Mouse (Mus musculus) bone marrow, adult 2 months (tissue): ENCODE results near the gene Dock6. TPM values are rescaled to one million over a fixed set of nuclear protein-coding genes. Genes with fewer than 3 reads are reported as not detected.
A peak's percentile ranks its signal among the peaks of the same experiment; 100 is the strongest.

Experiments used
- H3K27ac ChIP-seq: fragments of 200-500 bp; 2 replicates; pipeline ENCODE4 v1.5.1; 2012; ENCODE audit warnings: low read depth, mild to moderate bottlenecking, control low read depth, inconsistent platforms, low read length; ENCODE audit not compliant: control insufficient read depth, poor library complexity, insufficient read depth
- H3K4me1 ChIP-seq: fragments of 200-500 bp; 2 replicates; pipeline ENCODE4 v1.6.1; 2011; ENCODE audit warnings: low read length; ENCODE audit not compliant: control insufficient read depth, insufficient read depth
- H3K4me3 ChIP-seq: fragments of 200-500 bp; replicated peaks from 2 replicates; pipeline ENCODE3; 2011; ENCODE audit warnings: mild to moderate bottlenecking, low read depth, low read length, control low read depth; ENCODE audit not compliant: control insufficient read depth
- CTCF ChIP-seq: fragments of 200-500 bp; IDR thresholded peaks from 2 replicates; pipeline ENCODE4 v1.5.1; 2011; ENCODE audit warnings: low read length, control low read depth; ENCODE audit not compliant: control insufficient read depth, insufficient read depth
- POLR2A ChIP-seq: fragments of 200-500 bp; IDR thresholded peaks from 2 replicates; pipeline ENCODE4 v1.6.1; 2011; ENCODE audit warnings: low read depth, mild to moderate bottlenecking, control low read depth, low read length, borderline replicate concordance; ENCODE audit not compliant: control insufficient read depth
- WGBS: fragments of 180-500 bp; shearing (Covaris S2); methylation state at CpG from one replicate; pipeline ENCODE4 v1.1.7; 2018; 5-methylcytosine and 5-hydroxymethylcytosine counted together
- polyA plus RNA-seq: library from polyadenylated mRNA; stranded (reverse); fragments of >200 nt; gene quantifications from 2 replicates; pipeline ENCODE4 v1.2.4, GENCODE M21; 2011; ENCODE audit warnings: low replicate concordance; ENCODE audit not compliant: missing spikeins, insufficient read depth, insufficient read length

The Dock6 gene
- polyA plus RNA-seq, 1 experiment: 7.2 TPM

- Histone ChIP-seq H3K27ac (no peak overlapping the region), H3K4me3 (no peak overlapping the region), H3K4me1 (peaks cover 2% of the 10 kb centered on the region)
- no peak for TF ChIP-seq POLR2A
- no peak for TF ChIP-seq CTCF
- WGBS: 46% methylated on average over 9 of the region's 9 CpGs
Measured at GRCm38 (mm10) chr9:21816716-21817305, 35.6 kb downstream of the Dock6 start.

DNA sequence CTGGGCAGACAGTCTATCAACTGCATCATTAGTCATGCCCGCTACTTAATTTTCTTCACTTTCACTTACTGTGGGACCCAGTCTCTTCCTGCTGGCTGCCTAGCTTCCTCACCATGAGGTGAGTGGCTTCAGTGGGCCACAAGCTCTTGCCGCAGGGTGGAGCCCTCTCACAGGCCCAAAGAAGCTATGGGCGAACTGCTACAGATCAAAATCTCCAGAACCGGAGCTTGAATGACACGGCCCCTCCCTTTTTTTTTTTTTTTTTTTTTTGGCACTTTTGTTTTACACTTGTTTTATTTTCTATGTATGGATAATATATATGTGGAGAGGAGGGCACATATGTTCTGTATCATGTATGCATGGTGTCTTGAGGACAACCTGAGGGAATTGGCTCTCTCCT lies 41.3 kb downstream of the Dock6 start:
- no peak overlapping the region for H3K4me3 ChIP-seq
- no peak for TF ChIP-seq POLR2A
- no peak for TF ChIP-seq CTCF
- H3K27ac ChIP-seq: no peak overlapping the region
- WGBS: 36% methylated on average over 5 of the region's 5 CpGs
- H3K4me1 ChIP-seq: no peaks in the 10 kb centered on the region; the same call in 1 of the 2 replicates

- peak; percentile 28; the same call in 1 of the 2 replicates for TF ChIP-seq CTCF
- TF ChIP-seq POLR2A: no peak
- H3K4me3 ChIP-seq: no peak overlapping the region
- 58% methylated on average over 3 of the region's 3 CpGs for WGBS
- H3K27ac ChIP-seq: no peak overlapping the region
- H3K4me1 ChIP-seq: no peaks in the 10 kb centered on the region; the same call in 1 of the 2 replicates
Measured at GRCm38 (mm10) chr9:21808561-21808960, 43.9 kb downstream of the Dock6 start.

DNA sequence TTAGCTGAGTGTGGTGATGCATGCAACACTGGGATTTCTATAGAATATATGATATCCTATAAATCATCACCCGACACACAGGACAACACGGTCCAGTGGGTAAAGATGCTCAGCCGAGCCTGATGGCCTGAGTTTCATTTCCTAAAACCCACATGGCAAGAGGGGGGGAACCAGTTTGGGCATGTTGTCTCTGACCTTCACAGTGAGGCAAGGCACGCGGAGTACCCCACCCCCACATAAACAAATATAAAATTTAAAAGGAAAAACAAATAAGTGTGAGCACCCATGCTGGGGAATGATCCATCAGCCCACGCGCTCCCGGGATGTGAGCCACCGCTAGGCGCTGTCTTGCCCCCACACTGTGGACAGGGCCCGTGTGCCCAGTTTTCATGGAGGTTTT lies 45.5 kb downstream of the Dock6 start:
- 81% methylated on average over 11 of the region's 11 CpGs for WGBS
- no peak overlapping the region for H3K27ac ChIP-seq
- TF ChIP-seq POLR2A (no peak), CTCF (no peak)
- no peaks in the 10 kb centered on the region; the same call in 1 of the 2 replicates for H3K4me1 ChIP-seq
- H3K4me3 ChIP-seq: no peak overlapping the region

- Histone ChIP-seq H3K4me3 (no peak overlapping the region), H3K27ac (no peak overlapping the region), H3K4me1 (no peaks in the 10 kb centered on the region; the same call in 1 of the 2 replicates)
- TF ChIP-seq CTCF (no peak), POLR2A (no peak)
- WGBS: 8% methylated on average over 3 of the region's 3 CpGs
Measured at GRCm38 (mm10) chr9:21806363-21806762, 46.1 kb downstream of the Dock6 start.

GRCm38 (mm10) chr9:21803986-21804644 lies 48.3 kb downstream of the Dock6 start:
- H3K27ac ChIP-seq: no peak overlapping the region
- TF ChIP-seq POLR2A (no peak), CTCF (peak; percentile 92)
- no peaks in the 10 kb centered on the region; the same call in 1 of the 2 replicates for H3K4me1 ChIP-seq
- no peak overlapping the region for H3K4me3 ChIP-seq
- 35% methylated on average over 13 of the region's 13 CpGs for WGBS

DNA sequence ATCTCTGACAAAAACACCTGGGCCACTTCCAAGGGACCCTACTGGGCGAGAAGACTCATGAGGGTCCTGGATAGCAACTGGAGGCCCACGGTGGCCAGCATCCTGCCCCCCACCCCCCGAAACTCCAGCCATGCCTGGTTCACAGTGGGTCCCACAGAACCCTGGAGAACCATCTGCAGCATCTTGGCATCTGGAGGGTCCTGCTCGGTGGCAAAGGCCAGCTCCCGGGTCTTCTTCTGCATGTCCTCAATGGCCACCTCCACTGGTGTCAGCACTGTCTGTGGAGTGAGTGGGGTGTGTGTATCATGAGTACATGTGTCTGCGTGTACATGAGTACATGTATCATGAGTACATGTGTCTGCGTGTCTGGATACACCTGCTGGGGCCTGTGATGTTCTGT lies 50.8 kb downstream of the Dock6 start:
- H3K27ac ChIP-seq: no peak overlapping the region
- no peaks in the 10 kb centered on the region; the same call in 1 of the 2 replicates for H3K4me1 ChIP-seq
- WGBS: 83% methylated on average over 7 of the region's 7 CpGs
- TF ChIP-seq POLR2A (no peak), CTCF (no peak)
- H3K4me3 ChIP-seq: no peak overlapping the region

DNA sequence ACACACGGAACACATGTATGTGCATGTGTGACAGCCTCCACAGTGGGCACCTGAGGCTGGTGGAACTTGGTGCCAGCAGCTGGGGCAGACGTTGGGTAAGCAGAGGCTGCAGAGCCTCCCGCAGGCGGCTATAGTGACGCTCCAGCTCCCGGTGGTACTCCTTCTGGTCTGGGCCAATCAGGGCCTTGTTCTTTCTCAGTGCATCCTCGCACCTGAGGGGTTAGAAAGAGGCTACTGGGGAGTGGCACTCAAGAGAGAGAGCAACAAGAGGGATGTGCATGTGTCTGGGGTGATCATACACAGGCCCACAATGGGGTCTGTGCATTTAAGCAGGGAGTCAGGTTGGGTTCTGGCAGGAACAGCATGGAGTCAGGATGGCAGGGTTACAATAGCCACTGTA lies 51.3 kb downstream of the Dock6 start:
- TF ChIP-seq POLR2A (no peak), CTCF (no peak)
- Histone ChIP-seq H3K4me3 (no peak overlapping the region), H3K27ac (no peak overlapping the region), H3K4me1 (peaks cover 2% of the 10 kb centered on the region)
- 82% methylated on average over 7 of the region's 7 CpGs for WGBS

- no peak for TF ChIP-seq CTCF
- WGBS: 71% methylated on average over 3 of the region's 3 CpGs
- H3K4me3 ChIP-seq: no peak overlapping the region
- H3K27ac ChIP-seq: no peak overlapping the region
- H3K4me1 ChIP-seq: peaks cover 2% of the 10 kb centered on the region
Measured at GRCm38 (mm10) chr9:21799010-21799350, 53.5 kb downstream of the Dock6 start.
